Mouse (Mus musculus): ENCODE measurements around the gene Coa4. TPM values are rescaled to one million over a fixed set of nuclear protein-coding genes. Genes with fewer than 3 reads are reported as not detected.
A peak's percentile ranks its signal among the peaks of the same experiment; 100 is the strongest.
"Not testable (repeated sequence)": the region's sequence is repeated elsewhere in the genome, so short reads cannot be mapped to it uniquely, and the experiment has no call there.

Gene Coa4
- polyA plus RNA-seq, 1 experiment from 2014 or later, result 24.4 TPM

- WGBS (ENCODE audit: insufficient replicate concordance), result 43% methylated on average over 5 of the region's 5 CpGs
- ATAC-seq (replicated peaks; ENCODE audit: insufficient number of reproducible peaks, low FRiP score, low TSS enrichment), result no peak
- peak overlapping the region; percentile 17; the same call in 1 of the 2 replicates for H3K27ac ChIP-seq (ENCODE audit: low read depth, low read length)
- no peaks in the 10 kb centered on the region for H3K9me3 ChIP-seq (replicated peaks; ENCODE audit: control insufficient read depth, low read length)
- H3K4me1 ChIP-seq (ENCODE audit: control insufficient read depth, insufficient read depth, low read length), result peaks cover 9% of the 10 kb centered on the region
- H3K36me3 ChIP-seq (ENCODE audit: control insufficient read depth, insufficient read depth, low read length), result no peaks in the 10 kb centered on the region
- no peak overlapping the region for H3K4me3 ChIP-seq (ENCODE audit: low read depth, low read length)
- H3K4me2 ChIP-seq, result no peak overlapping the region
- H3K9ac ChIP-seq (ENCODE audit: low read depth, low read length), result no peak overlapping the region
- H3K27me3 ChIP-seq (ENCODE audit: control insufficient read depth, insufficient read depth, low read length), result no peaks in the 10 kb centered on the region
Observed at GRCm38 (mm10) chr7:100557241-100557640, 20.4 kb downstream of the Coa4 start.

- H3K4me3 ChIP-seq (ENCODE audit: low read depth, low read length), result no peak overlapping the region
- peaks cover 9% of the 10 kb centered on the region for H3K4me1 ChIP-seq (ENCODE audit: control insufficient read depth, insufficient read depth, low read length)
- WGBS (ENCODE audit: insufficient replicate concordance), result 82% methylated on average over 4 of the region's 4 CpGs
- no peak overlapping the region for H3K27ac ChIP-seq (ENCODE audit: low read depth, low read length)
- no peaks in the 10 kb centered on the region for H3K9me3 ChIP-seq (replicated peaks; ENCODE audit: control insufficient read depth, low read length)
- ATAC-seq (replicated peaks; ENCODE audit: insufficient number of reproducible peaks, low FRiP score, low TSS enrichment), result no peak
- no peak overlapping the region for H3K9ac ChIP-seq (ENCODE audit: low read depth, low read length)
- H3K4me2 ChIP-seq, result no peak overlapping the region
- no peaks in the 10 kb centered on the region for H3K27me3 ChIP-seq (ENCODE audit: control insufficient read depth, insufficient read depth, low read length)
- no peaks in the 10 kb centered on the region for H3K36me3 ChIP-seq (ENCODE audit: control insufficient read depth, insufficient read depth, low read length)
Observed at GRCm38 (mm10) chr7:100559331-100559730, 22.5 kb downstream of the Coa4 start.

GRCm38 (mm10) chr7:100561861-100562587 lies 25.2 kb downstream of the Coa4 start:
- WGBS (ENCODE audit: insufficient replicate concordance), result 82% methylated on average over 11 of the region's 11 CpGs
- ATAC-seq (replicated peaks; ENCODE audit: insufficient number of reproducible peaks, low FRiP score, low TSS enrichment), result no peak
- H3K36me3 ChIP-seq (ENCODE audit: control insufficient read depth, insufficient read depth, low read length), result peaks cover 2% of the 10 kb centered on the region; the same call in 1 of the 2 replicates

DNA sequence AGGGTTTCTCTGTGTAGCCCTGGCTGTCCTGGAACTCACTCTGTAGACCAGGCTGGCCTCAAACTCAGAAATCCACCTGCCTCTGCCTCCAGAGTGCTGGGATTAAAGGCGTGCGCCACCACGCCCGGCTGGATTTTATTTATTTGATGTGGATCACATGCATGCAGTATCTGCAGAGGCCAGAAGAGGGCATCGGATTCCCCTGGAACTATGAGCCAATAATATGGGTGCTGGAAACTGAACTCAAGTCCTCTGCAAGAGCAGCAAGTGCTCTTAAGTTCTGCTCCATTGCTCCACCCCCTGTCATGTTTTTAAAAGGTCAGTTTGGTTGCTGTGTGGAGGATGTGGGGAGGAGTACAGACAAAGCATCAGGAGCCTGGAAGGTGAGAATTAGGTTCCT lies 30.4 kb downstream of the Coa4 start:
- not testable (repeated sequence) for ATAC-seq (replicated peaks; ENCODE audit: insufficient number of reproducible peaks, low FRiP score, low TSS enrichment); H3K9me3 ChIP-seq (replicated peaks; ENCODE audit: control insufficient read depth, low read length); H3K4me2 ChIP-seq; H3K9ac ChIP-seq (ENCODE audit: low read depth, low read length); H3K4me3 ChIP-seq (ENCODE audit: low read depth, low read length); H3K27me3 ChIP-seq (ENCODE audit: control insufficient read depth, insufficient read depth, low read length); H3K36me3 ChIP-seq (ENCODE audit: control insufficient read depth, insufficient read depth, low read length); H3K4me1 ChIP-seq (ENCODE audit: control insufficient read depth, insufficient read depth, low read length); H3K27ac ChIP-seq (ENCODE audit: low read depth, low read length)
- WGBS (ENCODE audit: insufficient replicate concordance), result 73% methylated on average over 5 of the region's 5 CpGs

More at GRCm38 (mm10) chr7:100561861-100562587, 25.2 kb downstream of the Coa4 start:
- Histone ChIP-seq H3K4me2 (no peak overlapping the region), H3K9me3 (replicated peaks; ENCODE audit: control insufficient read depth, low read length) (no peaks in the 10 kb centered on the region), H3K4me1 (ENCODE audit: control insufficient read depth, insufficient read depth, low read length) (no peaks in the 10 kb centered on the region), H3K27me3 (ENCODE audit: control insufficient read depth, insufficient read depth, low read length) (no peaks in the 10 kb centered on the region), H3K27ac (ENCODE audit: low read depth, low read length) (no peak overlapping the region), H3K9ac (ENCODE audit: low read depth, low read length) (no peak overlapping the region), H3K4me3 (ENCODE audit: low read depth, low read length) (no peak overlapping the region)

- peaks cover 4% of the 10 kb centered on the region; the same call in 1 of the 2 replicates for H3K36me3 ChIP-seq (ENCODE audit: control insufficient read depth, insufficient read depth, low read length)
Observed at GRCm38 (mm10) chr7:100569907-100570306, 33.0 kb downstream of the Coa4 start.

DNA sequence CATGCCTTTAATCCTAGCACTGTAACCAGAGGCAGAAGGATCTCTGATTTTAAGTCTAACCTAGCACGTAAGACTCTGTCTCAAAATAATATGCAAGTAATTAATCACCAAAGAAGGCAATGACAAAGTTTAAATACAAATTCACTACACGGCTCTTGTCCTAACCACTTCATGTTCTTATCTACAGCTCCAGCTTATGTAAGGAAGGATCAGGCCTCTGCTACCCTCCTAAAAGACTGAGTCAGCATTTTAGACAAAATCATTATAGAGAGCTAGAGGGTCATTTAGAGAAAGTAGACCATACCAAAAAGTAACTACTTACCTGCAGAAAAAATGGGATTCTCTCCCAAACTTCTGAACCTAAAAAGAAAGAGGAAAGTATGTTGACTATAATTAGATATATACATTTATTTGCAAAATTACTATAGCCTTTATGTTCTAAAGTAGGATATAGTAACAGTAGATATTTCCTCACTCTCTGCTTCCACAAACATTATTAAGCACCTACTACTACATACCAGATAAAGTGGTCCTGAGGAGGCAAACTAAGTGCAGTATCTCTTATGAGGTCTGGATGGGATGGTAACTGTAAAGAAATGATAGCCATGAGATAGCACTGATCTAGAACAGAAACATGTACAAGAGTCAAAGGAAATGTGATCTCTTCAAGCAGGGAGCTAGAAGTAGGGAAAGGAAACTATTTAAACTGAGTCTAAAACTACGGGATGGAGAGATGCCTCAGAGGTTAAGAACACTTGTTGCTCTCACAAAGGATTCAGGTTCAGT lies 34.3 kb downstream of the Coa4 start:
- Histone ChIP-seq H3K9ac (ENCODE audit: low read depth, low read length) (no peak overlapping the region), H3K4me1 (ENCODE audit: control insufficient read depth, insufficient read depth, low read length) (no peaks in the 10 kb centered on the region), H3K27ac (ENCODE audit: low read depth, low read length) (no peak overlapping the region), H3K9me3 (replicated peaks; ENCODE audit: control insufficient read depth, low read length) (no peaks in the 10 kb centered on the region), H3K27me3 (ENCODE audit: control insufficient read depth, insufficient read depth, low read length) (no peaks in the 10 kb centered on the region), H3K4me3 (ENCODE audit: low read depth, low read length) (no peak overlapping the region), H3K4me2 (no peak overlapping the region), H3K36me3 (ENCODE audit: control insufficient read depth, insufficient read depth, low read length) (peaks cover 4% of the 10 kb centered on the region; the same call in 1 of the 2 replicates)
- 75% methylated on average over 3 of the region's 3 CpGs for WGBS (ENCODE audit: insufficient replicate concordance)
- ATAC-seq (replicated peaks; ENCODE audit: insufficient number of reproducible peaks, low FRiP score, low TSS enrichment), result no peak

More at GRCm38 (mm10) chr7:100569907-100570306, 33.0 kb downstream of the Coa4 start:
- no peaks in the 10 kb centered on the region for H3K4me1 ChIP-seq (ENCODE audit: control insufficient read depth, insufficient read depth, low read length)
- no peak overlapping the region for H3K27ac ChIP-seq (ENCODE audit: low read depth, low read length)
- no peak overlapping the region for H3K4me3 ChIP-seq (ENCODE audit: low read depth, low read length)
- no peak for ATAC-seq (replicated peaks; ENCODE audit: insufficient number of reproducible peaks, low FRiP score, low TSS enrichment)
- H3K27me3 ChIP-seq (ENCODE audit: control insufficient read depth, insufficient read depth, low read length), result no peaks in the 10 kb centered on the region
- no peak overlapping the region for H3K9ac ChIP-seq (ENCODE audit: low read depth, low read length)
- H3K4me2 ChIP-seq, result no peak overlapping the region
- H3K9me3 ChIP-seq (replicated peaks; ENCODE audit: control insufficient read depth, low read length), result no peaks in the 10 kb centered on the region

GRCm38 (mm10) chr7:100572061-100572460 lies 35.2 kb downstream of the Coa4 start:
- Histone ChIP-seq H3K9ac (ENCODE audit: low read depth, low read length) (no peak overlapping the region), H3K4me3 (ENCODE audit: low read depth, low read length) (no peak overlapping the region), H3K9me3 (replicated peaks; ENCODE audit: control insufficient read depth, low read length) (no peaks in the 10 kb centered on the region), H3K4me1 (ENCODE audit: control insufficient read depth, insufficient read depth, low read length) (no peaks in the 10 kb centered on the region), H3K27me3 (ENCODE audit: control insufficient read depth, insufficient read depth, low read length) (no peaks in the 10 kb centered on the region), H3K27ac (ENCODE audit: low read depth, low read length) (no peak overlapping the region), H3K36me3 (ENCODE audit: control insufficient read depth, insufficient read depth, low read length) (peaks cover 4% of the 10 kb centered on the region; the same call in 1 of the 2 replicates), H3K4me2 (no peak overlapping the region)
- ATAC-seq (replicated peaks; ENCODE audit: insufficient number of reproducible peaks, low FRiP score, low TSS enrichment), result no peak
- 75% methylated on average over 4 of the region's 4 CpGs for WGBS (ENCODE audit: insufficient replicate concordance)

DNA sequence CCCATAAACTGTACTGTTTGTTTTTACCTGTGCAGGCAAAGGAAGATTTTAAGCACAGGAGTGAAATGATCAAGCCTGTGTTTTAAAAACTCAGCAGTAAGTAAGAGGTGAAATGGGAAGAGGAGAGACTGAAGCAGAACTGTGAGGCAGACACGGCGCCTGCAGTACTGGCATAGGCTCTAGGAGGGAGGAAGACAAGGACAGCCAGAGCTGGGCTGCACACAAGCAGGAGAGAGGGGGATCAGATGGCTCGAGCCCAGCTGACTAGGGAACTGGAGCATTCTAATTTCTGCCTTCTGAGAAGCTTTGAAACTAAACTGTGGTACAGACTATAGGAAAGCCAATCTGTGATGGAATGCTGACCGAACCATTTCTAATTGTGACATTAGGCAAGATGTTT lies 35.8 kb downstream of the Coa4 start:
- ATAC-seq (replicated peaks; ENCODE audit: insufficient number of reproducible peaks, low FRiP score, low TSS enrichment), result no peak
- no peak overlapping the region for H3K27ac ChIP-seq (ENCODE audit: low read depth, low read length)
- no peaks in the 10 kb centered on the region for H3K27me3 ChIP-seq (ENCODE audit: control insufficient read depth, insufficient read depth, low read length)
- H3K4me3 ChIP-seq (ENCODE audit: low read depth, low read length), result no peak overlapping the region
- 83% methylated on average over 4 of the region's 4 CpGs for WGBS (ENCODE audit: insufficient replicate concordance)
- H3K4me2 ChIP-seq, result no peak overlapping the region
- H3K9ac ChIP-seq (ENCODE audit: low read depth, low read length), result no peak overlapping the region
- H3K9me3 ChIP-seq (replicated peaks; ENCODE audit: control insufficient read depth, low read length), result no peaks in the 10 kb centered on the region
- no peaks in the 10 kb centered on the region for H3K4me1 ChIP-seq (ENCODE audit: control insufficient read depth, insufficient read depth, low read length)
- H3K36me3 ChIP-seq (ENCODE audit: control insufficient read depth, insufficient read depth, low read length), result no peaks in the 10 kb centered on the region
